Mouse (Mus musculus) lung, adult 2 months (tissue): ENCODE measurements at regions not wholly inside any gene's neighbourhood (a gene's known extent, or its start where the extent isn't known, plus 50 kb on each side); places are given as distances from the start of the nearest gene placed in this dataset.

ENCODE experiments used
- CTCF ChIP-seq: fragments of 200-500 bp; IDR thresholded peaks from 2 replicates; pipeline ENCODE4 v1.5.1; 2011; ENCODE audit warnings: mild to moderate bottlenecking, low read length, control low read depth; ENCODE audit not compliant: insufficient read depth
- POLR2A ChIP-seq: fragments of 200-500 bp; IDR thresholded peaks from 2 replicates; pipeline ENCODE4 v1.6.1; 2011; ENCODE audit warnings: low read depth, mild to moderate bottlenecking, control low read depth, low read length, borderline replicate concordance; ENCODE audit errors: extremely low read depth

DNA sequence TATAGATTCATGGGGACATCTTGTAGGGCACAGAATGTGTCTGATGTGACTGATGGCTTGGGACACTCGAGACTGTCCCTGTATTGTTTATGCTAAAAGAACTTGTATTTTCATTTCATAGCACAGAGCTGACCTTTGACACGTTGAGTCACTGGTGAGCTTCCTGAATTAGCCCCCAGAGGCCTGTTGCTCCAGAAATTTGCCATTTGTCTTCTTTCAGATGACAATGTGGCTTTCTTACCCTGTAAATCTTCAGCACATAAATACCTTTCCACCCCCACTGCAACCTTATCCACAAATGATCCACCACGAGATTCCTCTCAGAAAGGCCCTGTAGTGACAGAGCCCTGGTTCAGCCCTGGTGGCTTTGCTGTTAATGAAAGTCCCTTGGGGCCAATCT is 335.5 kb upstream of the Zfp637 start:
- TF ChIP-seq POLR2A = no peak
- no peak for TF ChIP-seq CTCF
